Mouse (Mus musculus) CH12.LX (cell line): ENCODE measurements around the gene Cbx8.

Experiments used
- CTCF ChIP-seq, 2 experiments: IDR thresholded peaks in 1 of 2; conservative IDR thresholded peaks in 1 of 2; 2 replicates each; pipeline ENCODE4 v1.5.1; 2011 to 2012; ENCODE audit warnings: low read depth in 2 of 2, low read length in 2 of 2, improper control_type of control experiment in 1 of 2, inconsistent platforms in 1 of 2, mild to moderate bottlenecking in 1 of 2, moderate library complexity in 1 of 2
- JUND ChIP-seq: conservative IDR thresholded peaks from 2 replicates; pipeline ENCODE4 v1.6.1; 2011; ENCODE audit warnings: low read depth, low read length, improper control_type of control experiment
- POLR2A ChIP-seq: IDR thresholded peaks from 2 replicates; pipeline ENCODE4 v1.6.1; 2011; ENCODE audit warnings: low read depth, mild to moderate bottlenecking, improper control_type of control experiment, low read length
- TCF12 ChIP-seq: IDR thresholded peaks from 2 replicates; pipeline ENCODE4 v1.6.1; 2014; ENCODE audit warnings: low read depth, mild to moderate bottlenecking, inconsistent platforms, low read length, improper control_type of control experiment
- USF2 ChIP-seq: conservative IDR thresholded peaks from 2 replicates; pipeline ENCODE4 v1.6.1; 2011; ENCODE audit warnings: low read depth, low read length, improper control_type of control experiment

DNA sequence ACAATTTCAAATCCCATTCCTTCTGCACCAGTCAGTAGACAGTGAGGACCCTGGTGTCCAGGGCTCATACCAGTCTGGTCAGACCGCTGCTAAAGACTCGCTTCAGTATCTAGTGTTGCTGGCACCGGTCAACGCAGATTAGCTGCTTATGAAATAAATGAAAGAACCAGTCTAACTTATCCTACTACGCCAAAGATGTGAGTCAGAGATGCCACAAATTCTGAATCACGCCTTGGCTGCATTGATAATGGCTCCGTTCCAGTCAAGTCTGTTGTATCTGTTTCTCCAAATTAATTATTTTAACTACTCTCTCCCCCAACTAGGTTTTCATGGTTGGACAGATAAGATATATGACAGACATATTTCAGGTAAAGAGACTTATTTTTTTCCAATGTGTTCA lies 19.6 kb downstream of the Cbx8 start:
- no peak for TF ChIP-seq JUND
- no peak for TF ChIP-seq POLR2A
- no peak for TF ChIP-seq TCF12
- TF ChIP-seq CTCF (conservative IDR thresholded peaks at IDR 0.05 in 1 of 2, IDR thresholded peaks at IDR 0.05 in 1 of 2; ENCODE audit: low read depth in 2 of 2, low read length in 2 of 2), result no peak
- no peak for TF ChIP-seq USF2
